Mouse (Mus musculus): Measurements from ENCODE around the gene F12.

The F12 gene

GRCm38 (mm10) chr13:55449679-55450441 lies 23.3 kb upstream of the F12 start:
- DNase-seq: peak; percentile 94

- DNase-seq: no peak
Measured at GRCm38 (mm10) chr13:55449205-55449604, 22.6 kb upstream of the F12 start.

GRCm38 (mm10) chr13:55448131-55448530 lies 21.5 kb upstream of the F12 start:
- no peak for DNase-seq

- peak; percentile 97 for DNase-seq
Measured at GRCm38 (mm10) chr13:55447543-55447943, 20.9 kb upstream of the F12 start.

GRCm38 (mm10) chr13:55446483-55447105 lies 20.0 kb upstream of the F12 start:
- DNase-seq: peak; percentile 94

- DNase-seq: no peak
Measured at GRCm38 (mm10) chr13:55445361-55446091, 18.9 kb upstream of the F12 start.

- peak; percentile 100 for DNase-seq
Measured at GRCm38 (mm10) chr13:55444937-55445315, 18.3 kb upstream of the F12 start, which contains the start of gene Grk6. TSS of gene Grk6 (plus strand) at chr13:55445072.

GRCm38 (mm10) chr13:55444286-55444936 lies 17.8 kb upstream of the F12 start:
- DNase-seq: no peak

GRCm38 (mm10) chr13:55443799-55444285 lies 17.2 kb upstream of the F12 start:
- DNase-seq: no peak

- peak; percentile 94 for DNase-seq
Measured at GRCm38 (mm10) chr13:55437111-55437629, 10.6 kb upstream of the F12 start.

GRCm38 (mm10) chr13:55431889-55432685 lies 5.5 kb upstream of the F12 start:
- peak; percentile 92 for DNase-seq

- DNase-seq: no peak
Measured at GRCm38 (mm10) chr13:55430566-55430965, 4.0 kb upstream of the F12 start.

- peak; percentile 99 for DNase-seq
Measured at GRCm38 (mm10) chr13:55429226-55429888, 2.8 kb upstream of the F12 start.

GRCm38 (mm10) chr13:55420933-55421800 lies 5.4 kb downstream of the F12 start:
- peak; percentile 98 for DNase-seq

GRCm38 (mm10) chr13:55420018-55420932 lies 6.3 kb downstream of the F12 start:
- DNase-seq: peak; percentile 93

GRCm38 (mm10) chr13:55419142-55419541 lies 7.5 kb downstream of the F12 start:
- no peak for DNase-seq

- peak; percentile 99 for DNase-seq
Measured at GRCm38 (mm10) chr13:55418004-55418403, 8.6 kb downstream of the F12 start.

GRCm38 (mm10) chr13:55414743-55415380 lies 11.7 kb downstream of the F12 start, which contains the start of gene Pfn3:
TSS of gene Pfn3 (minus strand) at chr13:55415232.
- DNase-seq: peak; percentile 89

- no peak for DNase-seq
Measured at GRCm38 (mm10) chr13:55413333-55413732, 13.3 kb downstream of the F12 start.
